Mouse (Mus musculus) kidney, postnatal 0 days (tissue): Measurements from ENCODE around the gene Tmprss12. TPM values are rescaled to one million over a fixed set of nuclear protein-coding genes. Genes with fewer than 3 reads are reported as not detected.
"Not testable (repeated sequence)": the region's sequence is repeated elsewhere in the genome, so short reads cannot be mapped to it uniquely, and the experiment has no call there.

ENCODE experiments used
- ATAC-seq: fragments of 200-750 bp; cut with Nextera tagmentation; replicated peaks from 2 replicates; pipeline ENCODE4 v1.8.0; 2017; ENCODE audit warnings: low read depth, moderate number of reproducible peaks, moderate TSS enrichment, moderate library complexity; ENCODE audit not compliant: low FRiP score
- DNase-seq: peaks from one replicate; pipeline ENCODE4 v3.0.0-alpha.2; 2016; ENCODE audit warnings: low spot score
- H3K27ac ChIP-seq: fragments of 300-500 bp; sonication (generic); 2 replicates; pipeline ENCODE4 v1.5.1; 2014; ENCODE audit warnings: mild to moderate bottlenecking
- H3K27me3 ChIP-seq: fragments of 300-500 bp; sonication (generic); 2 replicates; pipeline ENCODE4 v1.6.1; 2014; ENCODE audit warnings: low read length, mixed read lengths; ENCODE audit not compliant: insufficient read depth
- H3K36me3 ChIP-seq: fragments of 300-500 bp; sonication (generic); 2 replicates; pipeline ENCODE4 v1.6.1; 2014; ENCODE audit warnings: low read length, mixed read lengths; ENCODE audit not compliant: insufficient read depth
- H3K4me1 ChIP-seq: fragments of 300-500 bp; sonication (generic); replicated peaks from 2 replicates; pipeline ENCODE4 v1.6.1; 2014; ENCODE audit warnings: antibody characterized with exemption, low read length, mixed read lengths; ENCODE audit not compliant: insufficient read depth
- H3K4me2 ChIP-seq: fragments of 300-500 bp; sonication (generic); 2 replicates; pipeline ENCODE4 v1.6.1; 2014; ENCODE audit warnings: mild to moderate bottlenecking, low read length, moderate library complexity, mixed read lengths
- H3K4me3 ChIP-seq: fragments of 300-500 bp; sonication (generic); replicated peaks from 2 replicates; pipeline ENCODE4 v1.5.1; 2014; ENCODE audit warnings: low read depth, low read length
- H3K9ac ChIP-seq: fragments of 300-500 bp; sonication (generic); 2 replicates; pipeline ENCODE4 v1.6.1; 2014; ENCODE audit warnings: low read depth, low read length
- H3K9me3 ChIP-seq: fragments of 300-500 bp; sonication (generic); replicated peaks from 2 replicates; pipeline ENCODE4 v1.6.1; 2016; ENCODE audit warnings: low read length, inconsistent platforms, mixed read lengths
- CTCF ChIP-seq: IDR thresholded peaks from 2 replicates; pipeline ENCODE4 v1.5.1; 2016; ENCODE audit warnings: antibody characterized with exemption, low read depth, mild to moderate bottlenecking, moderate library complexity
- WGBS: fragments of 180-500 bp; shearing (Covaris S2); extraction: QIAGEN DNeasy Blood & Tissue Kit; methylation state at CpG from one replicate; pipeline ENCODE4 v1.1.7; 2014; 5-methylcytosine and 5-hydroxymethylcytosine counted together
- polyA plus RNA-seq: library from polyadenylated mRNA; unstranded; fragments of >200 nt; fragmentation: Nextera tagmentation; extraction: Ambion mirVana; gene quantifications from 2 replicates; pipeline ENCODE4 v1.2.1, GENCODE M21; 2015

Tmprss12 gene
- polyA plus RNA-seq, 1 experiment from 2014 or later: not detected

DNA sequence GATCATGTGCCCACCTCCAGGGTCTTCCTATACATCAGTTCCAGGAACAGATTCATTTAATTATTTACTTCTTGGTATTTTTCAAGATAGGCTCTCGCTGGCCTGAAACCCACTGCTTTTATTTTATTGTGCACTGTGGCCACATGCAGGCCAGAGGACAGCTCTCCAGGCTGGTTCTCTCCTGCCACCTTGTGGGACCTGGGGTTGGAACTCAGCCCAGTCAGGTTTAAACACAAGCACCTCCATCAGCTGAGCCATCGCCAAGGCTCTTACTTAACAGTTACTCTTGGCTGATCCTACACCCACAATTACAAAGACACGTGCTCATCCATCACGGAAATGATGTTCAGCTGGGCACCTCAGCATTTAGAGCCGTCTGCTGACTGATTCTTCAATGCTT, 40.5 kb downstream of the Tmprss12 start:
- Histone ChIP-seq H3K9me3 (no peaks in the 10 kb centered on the region), H3K27ac (no peak overlapping the region), H3K27me3 (no peaks in the 10 kb centered on the region), H3K9ac (no peak overlapping the region), H3K4me3 (no peak overlapping the region), H3K4me2 (no peak overlapping the region), H3K4me1 (0 out of 2 replicates have a peak, but pooled peaks cover 3% of the 10 kb centered on the region), H3K36me3 (no peaks in the 10 kb centered on the region)
- WGBS: 37% methylated on average over 5 of the region's 5 CpGs
- peak; percentile 56 for DNase-seq
- 0 out of 2 replicates have a peak, but pooled peaks have one; percentile 36 for ATAC-seq
- TF ChIP-seq CTCF: peak; percentile 74

DNA sequence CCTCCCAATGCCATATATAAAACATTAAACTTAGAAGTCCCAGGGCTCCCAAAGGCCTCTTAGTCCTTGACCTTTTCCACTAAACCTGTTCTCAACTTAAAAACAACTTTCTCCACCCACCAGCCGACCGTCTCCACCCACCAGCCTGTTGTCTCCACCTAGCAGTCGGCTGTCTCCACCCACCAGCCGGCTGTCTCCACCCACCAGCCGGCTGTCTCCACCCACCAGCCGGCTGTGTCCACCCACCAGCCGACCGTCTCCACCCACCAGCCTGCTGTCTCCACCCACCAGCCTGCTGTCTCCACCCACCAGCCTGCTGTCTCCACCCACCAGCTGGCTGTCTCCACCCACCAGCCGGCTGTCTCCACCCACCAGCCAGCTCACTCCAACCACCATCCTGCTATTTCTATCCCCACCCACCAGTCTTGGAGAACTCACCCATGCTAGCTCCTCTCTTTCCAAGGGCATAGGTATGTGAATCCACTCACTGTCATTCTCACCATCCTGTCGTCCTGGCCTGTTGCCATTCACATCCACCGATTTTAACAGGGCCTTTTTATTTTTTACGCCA, 43.5 kb downstream of the Tmprss12 start:
- no peak overlapping the region for H3K4me2 ChIP-seq
- no peaks in the 10 kb centered on the region for H3K36me3 ChIP-seq
- no peak overlapping the region for H3K27ac ChIP-seq
- no peak for ATAC-seq
- H3K9ac ChIP-seq: no peak overlapping the region
- no peak overlapping the region for H3K4me3 ChIP-seq
- 74% methylated on average over 12 of the region's 12 CpGs for WGBS
- H3K27me3 ChIP-seq: no peaks in the 10 kb centered on the region
- H3K9me3 ChIP-seq: no peaks in the 10 kb centered on the region
- TF ChIP-seq CTCF: no peak
- H3K4me1 ChIP-seq: 0 out of 2 replicates have a peak, but pooled peaks cover 3% of the 10 kb centered on the region
- DNase-seq: no peak

DNA sequence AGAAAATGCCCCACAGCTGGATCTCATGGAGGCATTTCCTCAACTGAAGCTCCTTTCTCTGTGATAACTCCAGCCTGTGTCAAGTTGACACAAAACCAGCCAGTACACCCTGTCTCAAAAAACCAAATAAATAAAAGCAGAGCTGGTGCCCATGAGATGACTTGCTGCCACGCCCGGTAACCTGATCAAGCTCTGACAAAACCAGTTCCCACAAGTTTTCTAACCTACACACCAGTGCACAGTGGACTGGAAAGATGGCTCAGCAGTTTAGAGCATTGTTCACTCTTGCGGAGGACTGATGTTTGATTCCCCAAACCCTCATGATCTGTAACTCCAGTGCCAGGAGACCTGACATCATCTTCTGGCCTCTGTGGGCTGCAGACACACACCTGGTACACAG, 44.6 kb downstream of the Tmprss12 start:
- Histone ChIP-seq H3K9ac (no peak overlapping the region), H3K9me3 (no peaks in the 10 kb centered on the region), H3K4me3 (no peak overlapping the region), H3K36me3 (no peaks in the 10 kb centered on the region), H3K27ac (no peak overlapping the region), H3K4me1 (0 out of 2 replicates have a peak, but pooled peaks cover 3% of the 10 kb centered on the region), H3K27me3 (no peaks in the 10 kb centered on the region), H3K4me2 (no peak overlapping the region)
- no peak; the same call in 1 of the 2 replicates for ATAC-seq
- WGBS: 59% methylated on average over 3 of the region's 3 CpGs
- DNase-seq: no peak
- no peak for TF ChIP-seq CTCF

DNA sequence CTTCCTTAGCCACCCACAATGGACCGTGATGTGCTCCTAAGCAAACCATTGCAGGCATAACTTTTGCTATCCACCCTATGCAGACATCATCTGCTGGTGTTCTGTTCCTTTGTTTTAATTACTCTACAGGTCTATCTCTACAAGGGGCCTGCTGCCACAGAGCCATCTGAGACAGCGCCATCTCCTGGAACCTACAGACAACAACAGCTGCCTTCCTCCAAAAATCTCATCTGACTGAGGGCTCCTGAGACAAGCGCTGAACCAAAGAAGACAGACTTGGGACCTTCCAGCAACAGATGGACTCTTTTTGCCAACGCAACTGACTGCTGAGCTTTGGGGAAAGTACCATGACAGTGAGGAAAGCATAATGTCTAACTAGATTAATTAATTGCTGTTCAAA, 47.5 kb downstream of the Tmprss12 start:
- WGBS: 67% methylated on average over 3 of the region's 4 CpGs
- H3K36me3 ChIP-seq, DNase-seq: not testable (repeated sequence)

DNA sequence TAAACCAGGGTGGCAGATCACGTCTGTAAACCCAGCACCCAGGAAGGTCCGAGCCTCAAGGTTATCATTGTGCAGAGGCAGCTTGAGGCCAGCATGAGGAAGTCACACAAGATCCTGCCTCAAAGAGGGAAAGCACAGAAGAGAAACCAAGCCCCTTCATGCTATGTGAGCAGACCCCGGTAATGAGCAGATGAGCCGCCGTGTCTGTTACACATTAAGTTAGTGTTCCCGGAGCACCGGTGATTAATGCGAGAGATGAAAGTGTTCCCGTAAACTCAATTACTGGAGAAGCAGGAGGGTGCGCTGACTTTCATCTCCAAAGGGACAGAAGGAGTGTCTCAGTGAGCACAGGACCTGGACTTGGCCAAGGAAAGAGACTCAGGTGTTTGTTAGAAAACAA, 48.7 kb downstream of the Tmprss12 start:
- H3K4me1 ChIP-seq, H3K27me3 ChIP-seq, H3K27ac ChIP-seq, H3K4me2 ChIP-seq, DNase-seq, H3K9ac ChIP-seq, H3K4me3 ChIP-seq, H3K36me3 ChIP-seq, H3K9me3 ChIP-seq: not testable (repeated sequence)
- WGBS: 36% methylated on average over 10 of the region's 10 CpGs
- 0 out of 2 replicates have a peak, but pooled peaks have one; percentile 10 for ATAC-seq

More for the DNA sequence above, 47.5 kb downstream of the Tmprss12 start:
- not testable (repeated sequence) for H3K4me1 ChIP-seq, H3K27ac ChIP-seq, H3K4me2 ChIP-seq, H3K9me3 ChIP-seq, ATAC-seq, H3K27me3 ChIP-seq, H3K4me3 ChIP-seq, H3K9ac ChIP-seq
- peak; percentile 34; the same call in 1 of the 2 replicates for TF ChIP-seq CTCF

DNA sequence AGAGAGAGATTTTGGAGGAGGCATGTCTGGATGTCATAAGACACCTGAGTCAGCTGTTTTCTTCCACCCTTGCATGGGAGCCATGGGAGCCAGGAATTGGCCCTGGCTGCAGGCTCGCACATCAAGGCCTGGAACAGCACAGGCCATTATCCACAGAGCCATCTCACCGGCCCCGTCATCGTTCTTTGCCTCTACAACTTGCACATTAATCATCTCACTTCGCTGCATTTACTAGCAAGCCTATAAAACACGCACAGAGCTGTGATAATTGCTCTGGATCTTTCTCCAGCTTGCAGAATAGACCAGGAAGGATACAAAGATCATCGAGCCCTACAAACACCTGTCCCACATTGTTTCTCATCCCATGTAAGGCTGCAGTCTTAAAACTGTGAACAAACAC, 50.1 kb downstream of the Tmprss12 start:
- 39% methylated on average over 7 of the region's 7 CpGs for WGBS
- TF ChIP-seq CTCF: no peak
- no peak overlapping the region for H3K4me2 ChIP-seq
- H3K4me1 ChIP-seq: no peaks in the 10 kb centered on the region
- no peak for DNase-seq
- no peaks in the 10 kb centered on the region for H3K36me3 ChIP-seq
- no peak overlapping the region for H3K27ac ChIP-seq
- no peaks in the 10 kb centered on the region for H3K9me3 ChIP-seq
- ATAC-seq: no peak
- no peaks in the 10 kb centered on the region for H3K27me3 ChIP-seq
- no peak overlapping the region for H3K9ac ChIP-seq
- H3K4me3 ChIP-seq: no peak overlapping the region
